Mouse (Mus musculus) lung, adult 2 months (tissue): Measurements from ENCODE around the gene Cend1. TPM values are rescaled to one million over a fixed set of nuclear protein-coding genes. Genes with fewer than 3 reads are reported as not detected.
A peak's percentile ranks its signal among the peaks of the same experiment; 100 is the strongest.

Experiments used
- DNase-seq: peaks from one replicate; pipeline ENCODE4 v3.0.0; 2022
- H3K4me1 ChIP-seq: fragments of 200-500 bp; 2 replicates; pipeline ENCODE4 v1.6.1; 2011; ENCODE audit warnings: low read length; ENCODE audit not compliant: control insufficient read depth, insufficient read depth
- H3K4me3 ChIP-seq: fragments of 200-500 bp; replicated peaks from 2 replicates; pipeline ENCODE3; 2011; ENCODE audit warnings: low read depth, mild to moderate bottlenecking, control low read depth, low read length; ENCODE audit errors: extremely low read depth
- CTCF ChIP-seq: fragments of 200-500 bp; IDR thresholded peaks from 2 replicates; pipeline ENCODE4 v1.5.1; 2011; ENCODE audit warnings: mild to moderate bottlenecking, low read length, control low read depth; ENCODE audit not compliant: insufficient read depth
- POLR2A ChIP-seq: fragments of 200-500 bp; IDR thresholded peaks from 2 replicates; pipeline ENCODE4 v1.6.1; 2011; ENCODE audit warnings: low read depth, mild to moderate bottlenecking, control low read depth, low read length, borderline replicate concordance; ENCODE audit errors: extremely low read depth
- WGBS: fragments of 180-500 bp; shearing (Covaris S2); methylation state at CpG from one replicate; pipeline ENCODE4 v1.1.7; 2018; 5-methylcytosine and 5-hydroxymethylcytosine counted together
- polyA plus RNA-seq: library from polyadenylated mRNA; depleted of rRNA; stranded (reverse); fragments of >200 nt; gene quantifications from 2 replicates; pipeline ENCODE4 v1.2.3, GENCODE M21; 2012

Gene Cend1
- polyA plus RNA-seq, 1 experiment = 0.56 TPM

GRCm38 (mm10) chr7:141466045-141466394, 36.7 kb upstream of the Cend1 start:
- Histone ChIP-seq H3K4me1 (peaks cover 35% of the 10 kb centered on the region), H3K4me3 (no peak overlapping the region)
- peak; percentile 40 for DNase-seq
- TF ChIP-seq POLR2A (no peak), CTCF (no peak)
- WGBS = 51% methylated on average over 7 of the region's 7 CpGs

- Histone ChIP-seq H3K4me1 (peaks cover 36% of the 10 kb centered on the region), H3K4me3 (no peak overlapping the region)
- DNase-seq = no peak
- TF ChIP-seq POLR2A (no peak), CTCF (no peak)
- 39% methylated on average over 8 of the region's 10 CpGs for WGBS
Observed at GRCm38 (mm10) chr7:141465388-141466044, 36.2 kb upstream of the Cend1 start.

- H3K4me3 ChIP-seq = peak overlapping the region; percentile 72
- TF ChIP-seq POLR2A (no peak), CTCF (no peak)
- peaks cover 43% of the 10 kb centered on the region for H3K4me1 ChIP-seq
- WGBS = 26% methylated on average over 38 of the region's 38 CpGs
- peak; percentile 59 for DNase-seq
Observed at GRCm38 (mm10) chr7:141464603-141465201, 35.4 kb upstream of the Cend1 start.

- DNase-seq = peak; percentile 77
- peaks cover 41% of the 10 kb centered on the region for H3K4me1 ChIP-seq
- TF ChIP-seq POLR2A (peak; percentile 89; the same call in 1 of the 2 replicates), CTCF (no peak)
- H3K4me3 ChIP-seq = peak overlapping the region; percentile 72
- 29% methylated on average over 12 of the region's 12 CpGs for WGBS
Observed at GRCm38 (mm10) chr7:141463824-141464602, 34.7 kb upstream of the Cend1 start.

GRCm38 (mm10) chr7:141462333-141462821, 33.1 kb upstream of the Cend1 start:
- peak; percentile 79 for DNase-seq
- Histone ChIP-seq H3K4me3 (peak overlapping the region; percentile 85), H3K4me1 (peaks cover 36% of the 10 kb centered on the region)
- 11% methylated on average over 5 of the region's 5 CpGs for WGBS
- TF ChIP-seq CTCF (no peak), POLR2A (no peak; the same call in 1 of the 2 replicates)

- H3K4me1 ChIP-seq = peaks cover 35% of the 10 kb centered on the region
- peak; percentile 62 for DNase-seq
- TF ChIP-seq POLR2A (peak; percentile 60; the same call in 1 of the 2 replicates), CTCF (no peak)
- WGBS = 2% methylated on average over 58 of the region's 59 CpGs
- peak overlapping the region; percentile 85 for H3K4me3 ChIP-seq
Observed at GRCm38 (mm10) chr7:141461521-141462332, 32.4 kb upstream of the Cend1 start.

- peaks cover 34% of the 10 kb centered on the region for H3K4me1 ChIP-seq
- WGBS = 33% methylated on average over 15 of the region's 15 CpGs
Observed at GRCm38 (mm10) chr7:141460391-141461113, 31.3 kb upstream of the Cend1 start, which contains the start of gene Cracr2b. Gene Cracr2b, plus strand, starts transcription at chr7:141461094.

GRCm38 (mm10) chr7:141460001-141460390, 30.7 kb upstream of the Cend1 start:
- Histone ChIP-seq H3K4me1 (peaks cover 30% of the 10 kb centered on the region), H3K4me3 (no peak overlapping the region)
- TF ChIP-seq CTCF (no peak), POLR2A (no peak)
- 42% methylated on average over 5 of the region's 5 CpGs for WGBS
- DNase-seq = peak; percentile 27

More at GRCm38 (mm10) chr7:141460391-141461113, 31.3 kb upstream of the Cend1 start, which contains the start of gene Cracr2b:
- H3K4me3 ChIP-seq = peak within 1 kb of the TSS; percentile 85
- TF ChIP-seq POLR2A (peak; percentile 76; the same call in 1 of the 2 replicates), CTCF (no peak)
- peak; percentile 71 for DNase-seq
